Mouse (Mus musculus) CD8-positive naive resting alpha-beta T cell, adult 2 months (primary cell): ENCODE measurements at regions not wholly inside any gene's neighbourhood (a gene's known extent, or its start where the extent isn't known, plus 50 kb on each side); places are given as distances from the start of the nearest gene placed in this dataset.

ENCODE experiments used
- DNase-seq, 2 experiments: peaks; one replicate each; pipeline ENCODE4 v3.0.0; 2022; ENCODE audit warnings: low read depth in 2 of 2, low spot score in 2 of 2

- DNase-seq, result no peak
Measured at GRCm38 (mm10) chrX:158920217-158920616, 289.9 kb upstream of the Rps6ka3 start.

GRCm38 (mm10) chrX:158921424-158921823 lies 288.7 kb upstream of the Rps6ka3 start:
- no peak for DNase-seq

- DNase-seq, result peak; percentile 28 to 54
Measured at GRCm38 (mm10) chrX:158921838-158922450, 288.2 kb upstream of the Rps6ka3 start.

GRCm38 (mm10) chrX:158923081-158923561 lies 287.0 kb upstream of the Rps6ka3 start:
- no peak for DNase-seq

GRCm38 (mm10) chrX:158923657-158924489 lies 286.2 kb upstream of the Rps6ka3 start:
- no peak for DNase-seq

GRCm38 (mm10) chrX:158924490-158925398 lies 285.4 kb upstream of the Rps6ka3 start:
- no peak for DNase-seq

- DNase-seq, result no peak
Measured at GRCm38 (mm10) chrX:158931864-158932263, 278.2 kb upstream of the Rps6ka3 start.

GRCm38 (mm10) chrX:158947191-158947590 lies 262.9 kb upstream of the Rps6ka3 start:
- no peak for DNase-seq

GRCm38 (mm10) chrX:158971726-158972125 lies 238.4 kb upstream of the Rps6ka3 start:
- DNase-seq, result no peak

GRCm38 (mm10) chrX:158976648-158977047 lies 233.5 kb upstream of the Rps6ka3 start:
- no peak for DNase-seq

- DNase-seq, result no peak
Measured at GRCm38 (mm10) chrX:158984721-158985120, 225.4 kb upstream of the Rps6ka3 start.

GRCm38 (mm10) chrX:158987676-158988075 lies 222.4 kb upstream of the Rps6ka3 start:
- DNase-seq, result no peak

- DNase-seq, result no peak
Measured at GRCm38 (mm10) chrX:159018955-159019354, 191.2 kb upstream of the Rps6ka3 start.

- DNase-seq, result no peak
Measured at GRCm38 (mm10) chrX:159026311-159026710, 183.8 kb upstream of the Rps6ka3 start.

- DNase-seq, result no peak
Measured at GRCm38 (mm10) chrX:159031927-159032326, 178.2 kb upstream of the Rps6ka3 start.

GRCm38 (mm10) chrX:159043432-159043831 lies 166.7 kb upstream of the Rps6ka3 start:
- DNase-seq, result peak; percentile 35 to 64

GRCm38 (mm10) chrX:159047876-159048275 lies 162.2 kb upstream of the Rps6ka3 start:
- DNase-seq, result no peak

GRCm38 (mm10) chrX:159055689-159056461 lies 154.2 kb upstream of the Rps6ka3 start:
- DNase-seq, result no peak

- no peak for DNase-seq
Measured at GRCm38 (mm10) chrX:159056462-159056805, 153.7 kb upstream of the Rps6ka3 start.

- DNase-seq, result no peak
Measured at GRCm38 (mm10) chrX:159058931-159059330, 151.2 kb upstream of the Rps6ka3 start.

- no peak for DNase-seq
Measured at GRCm38 (mm10) chrX:159061322-159061721, 148.8 kb upstream of the Rps6ka3 start.
